Mouse (Mus musculus) lung, embryonic 15.5 days (tissue): ENCODE measurements at regions not wholly inside any gene's neighbourhood (a gene's known extent, or its start where the extent isn't known, plus 50 kb on each side); places are given as distances from the start of the nearest gene placed in this dataset. TPM values are rescaled to one million over a fixed set of nuclear protein-coding genes. Genes with fewer than 3 reads are reported as not detected.

Source experiments
- microRNA-seq: library from miRNA; unstranded; fragments of <30 nt; microRNA quantifications from one replicate; pipeline ENCODE4, GENCODE M21; 2016

Small RNA genes lying in the stretch of these regions (microRNA-seq; reads per million reads assigned to microRNA genes)
- gene Gm23263 (not detected), gene Gm25399 (not detected)
